Mouse (Mus musculus) hindbrain, embryonic 15.5 days (tissue): ENCODE data around the gene Sergef. TPM values are rescaled to one million over a fixed set of nuclear protein-coding genes. Genes with fewer than 3 reads are reported as not detected.
A peak's percentile ranks its signal among the peaks of the same experiment; 100 is the strongest.

Experiments used
- ATAC-seq: fragments of 200-750 bp; cut with Nextera tagmentation; 2 replicates; pipeline ENCODE4 v1.8.0; 2017; ENCODE audit warnings: low read depth, moderate number of reproducible peaks, moderate TSS enrichment; ENCODE audit not compliant: low FRiP score
- H3K27ac ChIP-seq: fragments of 300-500 bp; sonication (generic); replicated peaks from 2 replicates; pipeline ENCODE4 v1.5.1; 2015; ENCODE audit warnings: mild to moderate bottlenecking, inconsistent platforms
- H3K27me3 ChIP-seq: fragments of 300-500 bp; sonication (generic); 2 replicates; pipeline ENCODE4 v1.6.1; 2015; ENCODE audit warnings: control low read depth, inconsistent platforms
- H3K36me3 ChIP-seq: fragments of 300-500 bp; sonication (generic); 2 replicates; pipeline ENCODE4 v1.6.1; 2015; ENCODE audit warnings: control low read depth, inconsistent platforms
- H3K4me1 ChIP-seq: fragments of 300-500 bp; sonication (generic); replicated peaks from 2 replicates; pipeline ENCODE4 v1.6.1; 2015; ENCODE audit warnings: control low read depth, inconsistent platforms
- H3K4me2 ChIP-seq: fragments of 300-500 bp; sonication (generic); 2 replicates; pipeline ENCODE4 v1.6.1; 2015; ENCODE audit warnings: moderate library complexity, mild to moderate bottlenecking, inconsistent platforms
- H3K4me3 ChIP-seq: fragments of 300-500 bp; sonication (generic); 2 replicates; pipeline ENCODE4 v1.5.1; 2015; ENCODE audit warnings: mild to moderate bottlenecking, inconsistent platforms
- H3K9ac ChIP-seq: fragments of 300-500 bp; sonication (generic); 2 replicates; pipeline ENCODE4 v1.6.1; 2015; ENCODE audit warnings: inconsistent platforms
- H3K9me3 ChIP-seq: fragments of 300-500 bp; sonication (generic); 2 replicates; pipeline ENCODE4 v1.6.1; 2016; ENCODE audit warnings: control low read depth, inconsistent platforms
- WGBS: fragments of 180-500 bp; shearing (Covaris S2); methylation state at CpG from one replicate; pipeline ENCODE4 v1.1.7; 2015; 5-methylcytosine and 5-hydroxymethylcytosine counted together
- polyA plus RNA-seq: library from polyadenylated mRNA; unstranded; fragments of >200 nt; fragmentation: Nextera tagmentation; extraction: Ambion mirVana; gene quantifications from 2 replicates; pipeline ENCODE4 v1.2.1, GENCODE M21; 2015

Sergef gene
- polyA plus RNA-seq, 1 experiment from 2014 or later = 42.1 TPM

- H3K27me3 ChIP-seq = no peaks in the 10 kb centered on the region
- no peaks in the 10 kb centered on the region for H3K4me1 ChIP-seq
- H3K4me2 ChIP-seq = no peak overlapping the region
- no peak overlapping the region for H3K9ac ChIP-seq
- H3K9me3 ChIP-seq = no peaks in the 10 kb centered on the region
- H3K36me3 ChIP-seq = peaks cover 35% of the 10 kb centered on the region
- no peak for ATAC-seq
- no peak overlapping the region for H3K4me3 ChIP-seq
- no peak overlapping the region for H3K27ac ChIP-seq
- 94% methylated on average over 12 of the region's 12 CpGs for WGBS
Observed at GRCm38 (mm10) chr7:46614263-46614662, 25.3 kb downstream of the Sergef start.

- peaks cover 29% of the 10 kb centered on the region for H3K36me3 ChIP-seq
- no peaks in the 10 kb centered on the region for H3K4me1 ChIP-seq
- no peaks in the 10 kb centered on the region for H3K27me3 ChIP-seq
- no peak overlapping the region for H3K27ac ChIP-seq
- no peak overlapping the region for H3K9ac ChIP-seq
- H3K4me2 ChIP-seq = no peak overlapping the region
- no peaks in the 10 kb centered on the region for H3K9me3 ChIP-seq
- no peak overlapping the region for H3K4me3 ChIP-seq
- 70% methylated on average over 10 of the region's 10 CpGs for WGBS
- no peak; the same call in 1 of the 2 replicates for ATAC-seq
Observed at GRCm38 (mm10) chr7:46613091-46613490, 26.5 kb downstream of the Sergef start.

GRCm38 (mm10) chr7:46612421-46612937 is 27.1 kb downstream of the Sergef start:
- no peaks in the 10 kb centered on the region for H3K9me3 ChIP-seq
- 66% methylated on average over 6 of the region's 6 CpGs for WGBS
- H3K27me3 ChIP-seq = no peaks in the 10 kb centered on the region
- no peak overlapping the region for H3K4me2 ChIP-seq
- no peak overlapping the region for H3K9ac ChIP-seq
- 0 out of 2 replicates have a peak overlapping the region, but pooled peaks have one; percentile 15 for H3K27ac ChIP-seq
- no peak for ATAC-seq
- peaks cover 29% of the 10 kb centered on the region for H3K36me3 ChIP-seq
- peaks cover 2% of the 10 kb centered on the region; the same call in 1 of the 2 replicates for H3K4me1 ChIP-seq
- no peak overlapping the region for H3K4me3 ChIP-seq

- 87% methylated on average over 9 of the region's 9 CpGs for WGBS
- Histone ChIP-seq H3K9ac (no peak overlapping the region), H3K27ac (no peak overlapping the region), H3K4me1 (peaks cover 6% of the 10 kb centered on the region), H3K4me3 (no peak overlapping the region), H3K27me3 (no peaks in the 10 kb centered on the region), H3K36me3 (peaks cover 29% of the 10 kb centered on the region), H3K9me3 (no peaks in the 10 kb centered on the region), H3K4me2 (no peak overlapping the region)
- ATAC-seq = no peak
Observed at GRCm38 (mm10) chr7:46611970-46612369, 27.6 kb downstream of the Sergef start.

- no peak overlapping the region for H3K9ac ChIP-seq
- WGBS = 92% methylated on average over 4 of the region's 4 CpGs
- H3K36me3 ChIP-seq = peaks cover 21% of the 10 kb centered on the region
- H3K27ac ChIP-seq = no peak overlapping the region
- H3K27me3 ChIP-seq = no peaks in the 10 kb centered on the region
- ATAC-seq = no peak
- H3K4me3 ChIP-seq = no peak overlapping the region
- no peak overlapping the region for H3K4me2 ChIP-seq
- H3K9me3 ChIP-seq = no peaks in the 10 kb centered on the region
- H3K4me1 ChIP-seq = peaks cover 15% of the 10 kb centered on the region
Observed at GRCm38 (mm10) chr7:46609317-46609716, 30.3 kb downstream of the Sergef start.

- peak overlapping the region; percentile 30 for H3K27ac ChIP-seq
- H3K9ac ChIP-seq = no peak overlapping the region
- no peaks in the 10 kb centered on the region for H3K27me3 ChIP-seq
- H3K36me3 ChIP-seq = peaks cover 11% of the 10 kb centered on the region
- no peaks in the 10 kb centered on the region for H3K9me3 ChIP-seq
- no peak overlapping the region for H3K4me3 ChIP-seq
- H3K4me2 ChIP-seq = no peak overlapping the region
- peaks cover 22% of the 10 kb centered on the region for H3K4me1 ChIP-seq
- WGBS = 57% methylated on average over 11 of the region's 11 CpGs
- ATAC-seq = peak; percentile 54
Observed at GRCm38 (mm10) chr7:46607428-46608055, 32.1 kb downstream of the Sergef start.

GRCm38 (mm10) chr7:46607031-46607426 is 32.6 kb downstream of the Sergef start:
- no peaks in the 10 kb centered on the region for H3K27me3 ChIP-seq
- peak overlapping the region; percentile 30; the same call in 1 of the 2 replicates for H3K27ac ChIP-seq
- no peak overlapping the region for H3K4me2 ChIP-seq
- no peak overlapping the region for H3K4me3 ChIP-seq
- H3K4me1 ChIP-seq = peaks cover 27% of the 10 kb centered on the region
- ATAC-seq = peak; percentile 39; the same call in 1 of the 2 replicates
- no peak overlapping the region for H3K9ac ChIP-seq
- no peaks in the 10 kb centered on the region for H3K9me3 ChIP-seq
- WGBS = 57% methylated on average over 8 of the region's 8 CpGs
- peaks cover 6% of the 10 kb centered on the region; the same call in 1 of the 2 replicates for H3K36me3 ChIP-seq

- peaks cover 6% of the 10 kb centered on the region; the same call in 1 of the 2 replicates for H3K36me3 ChIP-seq
- H3K4me3 ChIP-seq = no peak overlapping the region
- H3K27me3 ChIP-seq = no peaks in the 10 kb centered on the region
- H3K9me3 ChIP-seq = no peaks in the 10 kb centered on the region
- H3K4me2 ChIP-seq = no peak overlapping the region
- 0 out of 2 replicates have a peak overlapping the region, but pooled peaks have one; percentile 30 for H3K27ac ChIP-seq
- peak; percentile 53; the same call in 1 of the 2 replicates for ATAC-seq
- peaks cover 33% of the 10 kb centered on the region for H3K4me1 ChIP-seq
- no peak overlapping the region for H3K9ac ChIP-seq
- WGBS = 84% methylated on average over 7 of the region's 7 CpGs
Observed at GRCm38 (mm10) chr7:46606391-46607030, 33.1 kb downstream of the Sergef start.

- Histone ChIP-seq H3K27me3 (no peaks in the 10 kb centered on the region), H3K36me3 (no peaks in the 10 kb centered on the region), H3K4me2 (no peak overlapping the region), H3K4me1 (peaks cover 41% of the 10 kb centered on the region), H3K27ac (0 out of 2 replicates have a peak overlapping the region, but pooled peaks have one; percentile 7), H3K4me3 (no peak overlapping the region), H3K9ac (no peak overlapping the region), H3K9me3 (no peaks in the 10 kb centered on the region)
- ATAC-seq = no peak
- 62% methylated on average over 7 of the region's 7 CpGs for WGBS
Observed at GRCm38 (mm10) chr7:46603051-46603450, 36.6 kb downstream of the Sergef start.

- Histone ChIP-seq H3K27me3 (no peaks in the 10 kb centered on the region), H3K27ac (peak overlapping the region; percentile 50; the same call in 1 of the 2 replicates), H3K4me1 (peaks cover 36% of the 10 kb centered on the region), H3K4me2 (no peak overlapping the region), H3K4me3 (no peak overlapping the region), H3K9me3 (no peaks in the 10 kb centered on the region), H3K9ac (no peak overlapping the region), H3K36me3 (no peaks in the 10 kb centered on the region)
- 29% methylated on average over 4 of the region's 4 CpGs for WGBS
- peak; percentile 75 for ATAC-seq
Observed at GRCm38 (mm10) chr7:46602079-46602478, 37.5 kb downstream of the Sergef start.

- 54% methylated on average over 5 of the region's 5 CpGs for WGBS
- no peak overlapping the region for H3K4me2 ChIP-seq
- peaks cover 26% of the 10 kb centered on the region for H3K4me1 ChIP-seq
- no peak for ATAC-seq
- no peak overlapping the region for H3K9ac ChIP-seq
- H3K27me3 ChIP-seq = no peaks in the 10 kb centered on the region
- no peaks in the 10 kb centered on the region for H3K9me3 ChIP-seq
- H3K27ac ChIP-seq = peak overlapping the region; percentile 50
- H3K4me3 ChIP-seq = no peak overlapping the region
- no peaks in the 10 kb centered on the region for H3K36me3 ChIP-seq
Observed at GRCm38 (mm10) chr7:46601097-46601496, 38.5 kb downstream of the Sergef start.

- H3K36me3 ChIP-seq = no peaks in the 10 kb centered on the region
- no peaks in the 10 kb centered on the region for H3K27me3 ChIP-seq
- no peak overlapping the region for H3K4me2 ChIP-seq
- no peak for ATAC-seq
- H3K4me1 ChIP-seq = peaks cover 14% of the 10 kb centered on the region
- no peak overlapping the region for H3K4me3 ChIP-seq
- 98% methylated on average over 2 of the region's 2 CpGs for WGBS
- no peak overlapping the region for H3K9ac ChIP-seq
- no peaks in the 10 kb centered on the region for H3K9me3 ChIP-seq
- no peak overlapping the region for H3K27ac ChIP-seq
Observed at GRCm38 (mm10) chr7:46597006-46597405, 42.6 kb downstream of the Sergef start.
